Mouse (Mus musculus) cerebellum, postnatal 36 days (tissue): ENCODE results near the gene Efcab12.
A peak's percentile ranks its signal among the peaks of the same experiment; 100 is the strongest.

ENCODE experiments used
- DNase-seq, 2 experiments: peaks; one replicate each; pipeline ENCODE4 v3.0.0; 2021 to 2022; ENCODE audit warnings: mixed read lengths in 2 of 2

Gene Efcab12

DNA sequence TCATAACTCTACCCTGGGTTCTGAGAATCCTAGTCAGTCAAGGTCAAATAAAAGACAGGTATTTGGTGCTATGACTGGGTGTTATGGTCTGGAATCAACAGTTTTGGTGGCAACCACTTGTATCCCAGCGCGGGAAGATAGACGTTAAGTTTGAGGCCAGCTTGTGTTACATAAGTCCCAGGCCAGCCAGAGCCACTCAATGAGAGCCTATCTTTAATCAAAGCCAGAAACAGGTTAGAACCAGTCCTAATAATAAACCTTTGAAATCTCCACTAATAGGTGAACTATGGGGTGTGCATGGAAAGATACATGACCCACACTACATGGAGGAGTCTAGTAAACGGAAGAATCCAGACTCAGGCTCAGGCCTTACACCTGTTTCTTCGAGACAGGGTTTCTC, 533 bp upstream of the Efcab12 start:
- no peak for DNase-seq

DNA sequence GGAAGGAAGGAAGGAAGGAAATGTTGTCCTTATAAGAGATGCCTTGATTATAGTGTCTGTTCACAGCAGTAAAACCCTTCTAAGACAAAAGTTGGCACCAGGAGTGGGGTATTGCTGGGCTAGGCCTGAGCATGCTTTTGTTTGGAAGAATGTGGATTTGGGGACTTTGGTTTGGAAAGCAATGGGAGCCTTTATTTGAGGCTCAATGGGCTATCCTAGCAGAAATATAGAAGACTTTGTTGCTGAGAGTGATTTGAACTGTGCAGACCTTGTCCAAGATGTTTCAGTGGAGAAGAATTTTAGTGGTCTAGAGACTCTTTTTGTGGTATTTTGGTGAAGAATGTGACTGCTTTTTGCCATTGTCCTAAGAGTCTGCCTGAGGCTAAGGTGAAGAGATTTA, 4.4 kb downstream of the Efcab12 start:
- DNase-seq = no peak

DNA sequence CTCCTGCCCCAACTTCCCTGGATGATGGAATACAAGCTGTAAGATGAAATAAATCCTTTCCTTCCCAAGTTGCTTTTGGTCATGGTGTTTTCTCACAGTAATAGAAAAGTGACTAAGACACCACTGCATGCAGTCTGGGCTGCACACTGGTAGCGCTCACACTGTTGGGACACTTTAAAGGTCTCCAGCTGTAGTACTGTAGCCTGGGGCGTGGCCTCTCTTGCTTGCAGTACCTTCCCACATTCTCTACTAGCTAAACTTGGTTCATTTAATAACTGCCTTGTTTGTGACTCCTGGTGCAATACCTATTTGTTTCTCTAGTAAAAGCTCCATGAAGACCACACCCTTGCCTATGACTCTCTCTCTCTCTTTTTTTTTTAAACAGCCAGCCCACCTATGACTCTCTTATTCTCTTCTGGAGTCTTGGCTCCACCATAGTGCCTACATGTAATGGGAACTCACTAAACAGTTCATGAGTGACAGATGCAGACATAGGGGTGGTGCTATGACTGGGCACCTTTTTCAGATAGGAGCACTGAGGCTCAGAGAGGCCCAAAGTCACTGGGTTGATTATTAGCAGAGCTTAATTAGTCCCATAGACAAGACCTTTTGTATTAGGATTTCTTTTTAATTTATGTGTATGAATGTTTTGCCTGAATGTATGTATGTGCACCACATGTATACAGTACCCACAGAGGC, 5.9 kb downstream of the Efcab12 start:
- DNase-seq = no peak

DNA sequence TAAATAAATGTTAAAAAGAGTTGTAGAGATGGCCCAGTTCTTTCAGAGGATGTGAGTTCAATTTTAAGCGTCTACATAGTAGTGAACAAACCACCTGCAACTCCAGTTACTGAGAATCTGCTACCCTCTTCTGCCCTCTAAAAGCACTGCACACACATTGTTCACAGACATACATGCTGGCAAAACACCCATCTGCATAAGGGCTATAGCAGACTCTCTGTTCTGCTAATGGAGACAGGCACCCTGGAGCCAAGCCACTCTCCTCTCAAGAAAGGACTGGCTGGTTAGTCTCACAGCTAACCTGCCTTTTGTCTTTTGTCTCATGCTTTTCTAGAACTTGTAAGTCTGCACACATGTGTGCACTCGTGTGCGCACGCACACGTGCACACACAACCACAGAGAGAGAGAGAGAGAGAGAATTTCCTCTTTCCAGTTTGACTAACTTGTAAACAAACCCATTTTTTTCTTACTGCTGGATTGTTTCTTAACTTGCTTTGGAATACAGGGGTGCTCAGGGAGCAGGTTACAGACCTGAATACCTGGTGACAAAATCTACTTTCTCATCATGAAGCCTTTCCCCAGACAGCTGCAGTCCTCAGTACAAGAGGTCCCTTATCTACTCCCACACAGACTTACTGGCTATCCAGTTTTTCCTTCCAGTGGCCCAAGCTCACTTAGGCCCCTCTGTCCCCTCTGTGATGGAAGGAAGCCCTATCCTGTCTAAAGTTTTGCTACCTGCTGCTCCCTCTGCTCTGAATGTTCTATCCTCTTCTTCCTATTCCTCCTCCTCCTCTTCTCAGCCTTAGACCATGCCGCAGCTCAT, 7.2 kb downstream of the Efcab12 start:
- DNase-seq = no peak

- peak; percentile 29 to 38 for DNase-seq
Observed at GRCm38 (mm10) chr6:115823850-115824464, 14.3 kb downstream of the Efcab12 start.

DNA sequence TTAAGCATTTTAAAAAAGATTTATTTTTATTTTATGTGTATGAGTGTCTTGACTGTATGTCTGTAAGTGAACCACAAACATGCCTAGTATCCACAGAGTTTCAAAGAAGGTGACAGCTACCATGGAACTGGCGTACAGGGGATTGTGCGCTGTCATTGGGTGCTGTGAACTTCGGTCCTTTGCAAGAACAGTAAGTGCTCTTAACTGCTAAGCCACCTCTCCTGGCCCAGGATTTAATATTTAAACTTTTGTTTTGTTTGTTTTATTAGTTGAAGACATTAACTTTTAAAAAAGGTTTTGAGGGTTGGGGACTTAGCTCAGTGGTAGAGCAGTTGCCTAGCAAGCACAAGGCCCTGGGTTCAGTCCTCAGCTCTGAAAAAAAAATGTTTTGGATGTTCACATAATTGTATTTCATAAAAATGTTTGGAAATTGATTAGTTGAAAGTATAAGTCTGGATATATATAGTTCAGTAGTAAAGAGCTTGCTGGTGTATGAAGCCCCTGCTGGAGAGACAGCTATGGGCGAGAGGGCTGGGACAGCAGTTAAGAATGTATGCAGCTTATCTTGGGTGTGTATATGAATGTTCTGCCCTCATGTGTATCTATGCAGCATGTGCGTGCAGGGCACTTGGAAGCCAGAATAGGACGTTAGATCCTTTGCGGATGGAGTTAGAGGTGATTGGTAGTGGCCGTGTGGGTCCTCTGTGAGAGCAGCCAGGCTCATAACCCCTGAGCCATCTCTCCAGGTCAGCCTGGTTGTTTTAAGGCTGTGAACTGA, 16.8 kb downstream of the Efcab12 start:
- no peak for DNase-seq

GRCm38 (mm10) chr6:115818129-115818528, 20.1 kb downstream of the Efcab12 start:
- no peak for DNase-seq

DNA sequence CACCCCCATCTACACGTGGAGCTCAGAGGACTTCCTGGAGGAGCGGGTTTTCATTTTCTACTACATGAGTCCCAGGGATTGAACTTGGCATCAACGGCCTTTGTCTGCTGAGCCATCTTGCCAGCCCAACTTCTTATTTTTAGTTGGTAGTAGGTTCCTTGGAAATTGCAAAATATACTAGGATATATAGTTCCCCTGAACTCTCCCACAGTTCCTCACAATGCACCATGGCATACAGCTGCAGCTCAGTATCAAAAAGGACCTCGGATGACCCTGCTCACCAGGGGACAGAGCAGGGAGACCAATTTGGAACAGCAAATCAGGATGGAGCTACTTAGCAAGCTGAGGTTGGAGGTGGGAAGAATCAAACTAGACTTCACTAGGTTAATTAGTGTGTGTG, 23.2 kb downstream of the Efcab12 start:
- DNase-seq = no peak

DNA sequence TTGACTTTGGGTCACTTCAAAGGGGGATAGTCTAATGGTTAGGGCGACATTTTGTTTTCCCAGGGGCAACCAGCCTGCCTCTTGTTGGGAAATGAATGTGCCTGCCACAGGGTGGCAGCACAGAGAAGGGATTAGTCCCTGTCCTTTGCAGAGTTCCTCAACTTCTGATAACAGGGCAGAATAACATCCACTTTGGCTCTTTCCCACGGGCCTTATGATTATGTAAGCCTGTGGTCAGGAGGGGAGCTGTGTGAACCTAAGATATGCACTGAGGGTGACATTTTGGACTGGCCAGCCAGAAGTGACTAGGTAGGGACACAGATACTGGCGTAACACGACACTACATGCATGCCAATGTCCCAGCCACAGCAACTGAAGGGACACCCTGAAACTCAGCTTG, 24.1 kb downstream of the Efcab12 start:
- DNase-seq = peak; percentile 35

GRCm38 (mm10) chr6:115811606-115812005, 26.6 kb downstream of the Efcab12 start:
- no peak for DNase-seq

- peak; percentile 85 to 90 for DNase-seq
Observed at GRCm38 (mm10) chr6:115808488-115809231, 29.6 kb downstream of the Efcab12 start, which contains the start of gene Rpl32. Rpl32 (minus strand) TSS chr6:115808747.

DNA sequence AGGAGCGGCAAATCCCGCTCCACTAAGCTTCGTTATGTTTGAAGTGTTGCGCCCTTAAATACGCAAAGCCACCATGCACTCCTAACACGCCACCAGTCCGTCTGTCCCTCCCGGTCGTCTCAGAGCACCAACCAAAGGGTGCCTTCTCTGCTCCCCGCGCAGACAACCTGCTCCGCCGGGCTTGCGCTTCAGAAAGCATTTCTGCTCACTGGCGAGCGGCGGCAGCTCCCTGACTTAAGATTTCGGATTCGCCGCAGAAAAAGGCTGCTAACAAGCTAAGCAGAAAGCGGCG, 30.1 kb downstream of the Efcab12 start:
- DNase-seq = no peak

DNA sequence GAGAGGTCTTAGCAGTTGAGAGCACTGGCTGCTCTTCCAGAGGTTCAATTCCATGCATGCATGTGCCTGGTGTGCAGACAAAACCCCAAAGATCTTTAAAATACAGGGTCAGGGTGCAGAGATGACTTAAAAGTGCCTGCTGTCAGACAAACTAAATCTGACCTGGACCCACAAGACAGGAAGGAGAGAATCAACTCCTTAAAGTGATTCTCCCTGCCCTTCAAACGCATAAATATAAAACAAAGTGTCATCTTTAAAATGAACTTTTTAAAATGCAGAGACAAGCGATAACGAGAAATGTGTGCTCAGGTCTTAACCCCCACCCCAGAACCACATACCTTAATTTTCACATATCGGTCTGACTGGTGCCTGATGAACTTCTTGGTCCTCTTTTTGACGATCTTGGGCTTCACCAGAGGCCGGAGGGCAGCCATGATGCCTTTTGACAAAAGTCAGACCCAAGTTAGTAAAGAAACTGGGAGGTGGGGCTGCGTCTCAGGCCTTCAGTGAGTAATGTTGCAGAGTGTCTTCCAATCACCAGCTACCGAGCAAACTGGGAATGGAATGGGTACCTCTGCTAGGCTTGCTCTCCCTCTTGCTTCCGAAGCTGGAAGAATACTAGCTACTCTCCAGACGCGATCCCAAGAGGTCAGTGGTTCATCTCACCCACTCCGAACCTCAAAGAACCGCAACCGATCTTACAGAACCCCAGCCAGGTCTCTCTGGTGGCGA, 30.6 kb downstream of the Efcab12 start:
- no peak for DNase-seq

- no peak for DNase-seq
Observed at GRCm38 (mm10) chr6:115804432-115805192, 33.6 kb downstream of the Efcab12 start.

GRCm38 (mm10) chr6:115803541-115804382, 34.5 kb downstream of the Efcab12 start:
- DNase-seq = peak; percentile 73 to 80

DNA sequence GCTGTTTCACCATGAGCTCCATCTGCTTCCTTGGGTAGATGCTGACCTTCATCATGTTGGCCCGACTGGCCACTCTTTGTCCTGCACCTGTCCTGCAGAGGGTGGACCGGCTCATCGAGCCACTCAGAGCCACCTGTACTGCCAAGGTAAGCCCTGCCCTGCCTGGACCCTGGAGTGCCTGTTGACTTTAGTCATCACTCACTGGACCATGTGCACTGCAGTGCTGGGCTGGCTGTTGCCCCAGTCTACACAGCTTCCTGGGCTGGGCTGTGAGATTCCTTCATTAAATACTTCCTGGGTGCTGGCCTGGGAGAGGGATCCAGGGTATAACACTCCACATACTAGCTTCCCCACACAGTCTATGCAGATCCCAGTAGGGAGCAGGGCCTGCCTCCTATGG, 36.4 kb downstream of the Efcab12 start:
- DNase-seq = no peak

- peak in 1 of 2 experiments; percentile 71 for DNase-seq
Observed at GRCm38 (mm10) chr6:115792691-115793215, 45.5 kb downstream of the Efcab12 start.

DNA sequence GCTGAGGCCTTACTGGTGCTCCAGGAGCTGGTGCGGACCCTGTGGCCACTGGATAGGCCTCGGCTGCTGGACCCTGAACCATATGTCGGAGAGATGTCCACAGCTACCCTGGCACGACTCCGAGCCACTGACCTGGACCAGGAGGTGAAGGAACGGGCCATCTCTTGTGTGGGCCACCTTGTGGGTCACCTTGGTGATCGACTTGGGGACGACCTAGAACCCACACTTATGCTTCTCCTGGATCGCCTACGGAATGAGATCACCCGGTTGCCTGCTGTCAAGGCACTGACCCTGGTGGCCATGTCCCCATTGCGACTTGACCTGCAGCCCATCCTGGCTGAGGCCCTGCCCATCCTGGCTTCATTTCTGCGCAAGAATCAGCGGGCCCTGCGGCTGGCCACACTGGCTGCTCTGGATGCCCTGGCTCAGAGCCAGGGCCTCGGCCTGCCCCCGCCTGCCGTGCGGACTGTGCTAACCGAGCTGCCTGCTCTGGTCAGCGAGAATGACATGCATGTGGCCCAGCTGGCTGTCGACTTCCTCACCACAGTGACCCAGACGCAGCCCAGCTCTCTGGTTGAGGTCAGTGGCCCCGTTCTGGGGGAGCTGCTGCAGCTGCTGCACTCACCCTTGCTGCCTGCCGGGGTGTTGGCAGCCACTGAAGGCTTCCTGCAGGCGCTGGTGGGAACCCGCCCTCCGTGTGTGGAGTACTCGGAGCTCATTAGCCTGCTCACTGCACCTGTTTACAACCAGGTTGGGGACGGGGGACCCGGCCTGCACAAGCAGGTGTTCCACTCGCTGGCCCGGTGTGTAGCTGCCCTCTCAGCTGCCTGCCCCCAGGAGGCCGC, 46.1 kb downstream of the Efcab12 start:
- peak; percentile 66 to 71 for DNase-seq

GRCm38 (mm10) chr6:115791016-115791415, 47.2 kb downstream of the Efcab12 start:
- peak in 1 of 2 experiments; percentile 26 for DNase-seq
